Mouse (Mus musculus) embryo, embryonic 10.5 days (tissue): Measurements from ENCODE around the gene Tedc1.

ENCODE experiments used
- DNase-seq: peaks from one replicate; pipeline ENCODE4 v3.0.0-alpha.2; 2015; ENCODE audit warnings: low spot score

The Tedc1 gene

GRCm38 (mm10) chr12:113205251-113205942, 49.2 kb downstream of the Tedc1 start:
- no peak for DNase-seq

GRCm38 (mm10) chr12:113207737-113208136, 51.5 kb downstream of the Tedc1 start:
- DNase-seq, result no peak

- DNase-seq, result no peak
Measured at GRCm38 (mm10) chr12:113210586-113211378, 54.6 kb downstream of the Tedc1 start.

- no peak for DNase-seq
Measured at GRCm38 (mm10) chr12:113211772-113212171, 55.6 kb downstream of the Tedc1 start.

GRCm38 (mm10) chr12:113212326-113212924, 56.2 kb downstream of the Tedc1 start:
- DNase-seq, result no peak

- no peak for DNase-seq
Measured at GRCm38 (mm10) chr12:113213226-113213625, 57.0 kb downstream of the Tedc1 start.

- DNase-seq, result no peak
Measured at GRCm38 (mm10) chr12:113214072-113214808, 58.0 kb downstream of the Tedc1 start.

- no peak for DNase-seq
Measured at GRCm38 (mm10) chr12:113214972-113215666, 58.9 kb downstream of the Tedc1 start.
